Mouse (Mus musculus): Measurements from ENCODE around the gene Prkd2. TPM values are rescaled to one million over a fixed set of nuclear protein-coding genes. Genes with fewer than 3 reads are reported as not detected.

Prkd2 gene
- total RNA-seq, 2 experiments from 2014 or later, result 13.9 to 23.3 TPM

DNA sequence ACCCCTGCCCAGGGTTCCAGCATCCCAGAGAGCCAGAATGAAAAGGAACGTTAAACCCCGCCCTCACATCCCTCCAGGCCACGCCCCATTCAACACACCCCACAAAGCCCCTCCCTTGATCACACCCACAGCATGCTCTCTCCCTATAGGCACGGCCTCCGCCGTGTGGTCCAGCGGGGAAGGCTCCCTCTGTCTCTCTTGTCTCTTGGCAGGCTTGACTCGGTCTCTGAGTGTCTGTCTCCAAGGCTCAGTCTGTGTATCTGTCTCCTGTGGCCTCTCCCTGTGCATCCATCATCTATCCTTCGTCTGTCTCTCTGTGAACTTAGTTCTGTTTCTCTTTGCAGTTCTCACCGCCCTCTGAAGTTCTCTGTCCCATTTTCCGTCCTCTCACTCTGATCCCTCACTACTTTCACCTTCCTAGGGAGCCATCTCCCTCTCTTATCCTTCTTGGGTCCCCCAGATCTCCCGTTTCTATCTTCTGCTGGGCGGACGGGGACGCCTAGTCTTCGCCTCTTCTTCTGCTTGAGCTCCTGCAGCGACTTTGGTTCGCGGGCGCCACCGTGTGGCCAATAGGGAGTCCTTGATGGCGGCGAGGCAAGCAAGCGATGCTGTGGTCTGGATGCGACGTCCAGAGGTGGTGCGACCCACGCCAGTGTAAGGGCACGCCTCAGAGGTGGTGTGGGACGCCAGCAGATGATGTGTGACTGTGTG is 49.1 kb downstream of the Prkd2 start, which contains the start of gene Gng8:
Gng8 (plus strand) TSS at position 146 of the 711 bp plus-strand sequence.
- DNase-seq (ENCODE audit: low spot score in 2 of 2), result peak; percentile 82 to 87

DNA sequence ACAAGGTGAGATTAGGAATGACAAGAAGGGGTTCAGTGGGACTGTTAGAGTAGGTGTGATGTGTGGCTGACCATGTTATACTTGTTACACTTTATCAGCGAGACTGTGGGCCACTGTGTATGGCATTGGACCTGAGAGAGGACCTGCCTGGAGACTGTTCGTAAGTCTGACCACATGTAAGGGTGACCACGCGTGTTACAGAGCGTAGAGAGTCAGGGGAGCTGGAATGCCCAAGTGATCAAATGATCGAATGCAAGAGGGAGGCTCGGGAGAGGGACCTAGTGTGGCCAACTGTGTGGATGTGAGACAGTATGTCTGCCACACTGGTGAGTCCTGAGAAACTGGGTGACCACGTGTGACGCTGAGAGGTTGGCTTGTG is 49.6 kb downstream of the Prkd2 start:
- no peak for DNase-seq (ENCODE audit: low spot score in 2 of 2)

DNA sequence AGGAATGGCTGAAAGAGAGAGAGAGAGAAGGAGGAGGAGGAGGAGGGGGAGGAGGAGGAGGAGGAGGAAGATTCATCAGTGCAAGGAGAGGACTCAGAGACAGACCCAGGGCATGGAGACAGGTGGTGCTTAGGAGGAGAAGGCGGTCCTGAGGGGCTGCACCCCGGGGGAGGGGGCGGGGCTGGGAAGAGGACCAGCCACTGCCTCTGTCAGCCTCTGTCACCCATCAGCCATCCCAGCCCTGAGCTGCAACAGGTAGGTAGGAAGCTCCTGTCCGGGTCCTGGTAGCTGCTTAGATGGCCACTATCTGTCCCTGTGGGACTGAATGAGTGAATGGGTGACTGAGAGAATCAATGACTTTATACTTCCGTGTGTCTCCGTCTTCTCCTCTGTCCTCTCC is 50.9 kb downstream of the Prkd2 start:
- DNase-seq (ENCODE audit: low spot score in 2 of 2), result no peak

DNA sequence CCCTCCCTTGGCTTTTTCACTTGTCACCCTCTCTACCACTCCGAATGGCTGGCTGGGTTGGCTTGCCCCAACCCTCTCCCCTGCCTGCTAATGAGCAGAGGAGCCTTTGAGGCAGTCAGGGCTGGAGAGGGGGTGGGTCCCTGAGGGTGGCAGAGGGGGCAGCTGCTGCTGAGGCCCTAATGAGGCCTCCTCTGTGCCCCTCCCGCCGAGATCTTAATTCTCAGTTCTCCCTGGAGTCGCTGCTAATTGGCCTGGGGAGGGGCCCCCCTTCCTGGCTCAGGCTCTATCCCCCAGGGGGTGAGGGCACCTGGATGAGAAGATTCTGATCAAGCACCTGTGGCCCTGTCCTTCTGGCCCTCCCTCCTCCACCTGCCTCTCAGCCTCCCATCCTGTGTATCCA is 51.6 kb downstream of the Prkd2 start:
- DNase-seq (ENCODE audit: low spot score in 2 of 2), result no peak

DNA sequence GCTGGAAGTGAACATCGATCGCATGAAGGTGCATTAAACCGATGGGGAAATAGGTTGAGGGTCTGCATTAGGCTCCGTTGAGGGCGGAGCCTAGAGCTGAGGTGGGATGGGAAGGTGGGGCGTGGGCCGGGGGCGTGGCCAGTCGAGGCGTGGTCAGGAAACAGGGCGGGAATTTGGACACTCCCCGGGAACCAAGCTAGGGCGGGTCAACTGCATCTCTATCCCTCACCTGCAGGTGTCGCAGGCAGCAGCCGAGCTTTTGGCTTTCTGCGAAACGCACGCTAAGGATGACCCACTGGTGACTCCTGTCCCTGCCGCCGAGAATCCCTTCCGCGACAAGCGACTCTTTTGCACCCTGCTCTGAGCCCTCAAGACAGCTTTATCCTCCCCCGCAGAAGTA is 52.3 kb downstream of the Prkd2 start:
- DNase-seq (ENCODE audit: low spot score in 2 of 2), result peak; percentile 75 to 77

DNA sequence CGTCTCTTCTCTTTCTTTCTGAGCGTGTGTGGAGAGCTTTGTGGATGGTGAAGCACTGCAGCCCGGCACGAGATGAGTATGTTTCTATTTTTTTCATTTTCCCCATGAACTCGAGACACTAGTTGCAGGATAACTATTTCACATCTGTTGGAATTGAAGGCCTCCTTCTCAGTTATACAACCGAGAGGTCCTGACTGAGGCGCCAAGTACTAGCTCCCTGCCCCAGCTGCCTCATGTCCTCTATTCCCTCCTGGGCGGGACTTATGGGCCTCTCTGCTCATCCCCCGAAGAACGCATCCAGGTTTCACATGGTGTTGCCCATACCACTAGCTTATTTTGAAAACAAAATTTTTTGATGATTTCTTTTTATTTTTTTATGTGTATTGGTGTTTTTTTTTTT is 52.8 kb downstream of the Prkd2 start:
- DNase-seq (ENCODE audit: low spot score in 2 of 2), result no peak

DNA sequence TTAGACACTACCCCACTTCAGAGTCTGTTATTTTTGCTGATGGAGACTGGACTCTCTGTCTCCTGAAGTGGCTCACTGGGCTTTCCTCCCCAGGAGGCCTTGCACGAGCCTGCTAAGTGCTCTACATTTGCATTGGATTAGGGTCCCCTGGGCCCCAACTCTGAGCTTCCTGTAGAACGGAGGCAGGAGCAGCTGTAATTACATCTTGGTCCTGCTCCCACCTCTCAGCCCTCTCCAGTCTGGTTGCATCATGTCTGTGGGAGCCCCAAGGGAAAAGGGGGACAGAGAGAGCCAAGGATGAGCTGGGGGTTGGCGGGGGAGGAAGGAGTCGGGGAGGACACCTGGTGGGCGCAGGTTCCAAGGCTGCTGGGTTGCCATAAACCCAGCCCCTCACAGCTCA is 57.8 kb downstream of the Prkd2 start:
- DNase-seq (ENCODE audit: low spot score in 2 of 2), result no peak

DNA sequence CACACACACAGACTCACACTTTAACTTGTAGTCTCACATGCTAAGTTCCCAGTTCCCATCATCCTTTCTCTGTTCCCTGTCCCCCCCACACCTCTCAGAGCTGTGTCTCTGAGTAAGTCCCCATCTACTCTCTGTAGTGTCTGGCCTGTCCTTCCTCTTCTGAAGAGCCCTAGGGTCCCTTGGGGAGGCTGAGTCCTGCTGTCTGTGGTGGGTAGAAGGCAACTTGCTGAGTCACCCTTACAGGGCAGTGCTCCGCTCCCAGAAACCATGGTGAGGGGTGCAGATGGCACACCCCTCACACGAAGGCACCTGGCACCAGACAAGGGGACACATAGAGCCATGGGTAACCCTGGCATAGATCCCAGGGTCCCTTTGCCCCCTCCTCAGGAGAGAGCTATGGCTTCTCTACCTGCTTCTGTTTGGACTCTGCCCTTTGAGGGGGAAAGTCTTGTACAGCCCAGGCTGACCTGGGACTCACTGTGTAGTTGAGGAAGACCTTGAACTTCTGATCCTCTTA is 60.8 kb downstream of the Prkd2 start:
- no peak for DNase-seq (ENCODE audit: low spot score in 2 of 2)

DNA sequence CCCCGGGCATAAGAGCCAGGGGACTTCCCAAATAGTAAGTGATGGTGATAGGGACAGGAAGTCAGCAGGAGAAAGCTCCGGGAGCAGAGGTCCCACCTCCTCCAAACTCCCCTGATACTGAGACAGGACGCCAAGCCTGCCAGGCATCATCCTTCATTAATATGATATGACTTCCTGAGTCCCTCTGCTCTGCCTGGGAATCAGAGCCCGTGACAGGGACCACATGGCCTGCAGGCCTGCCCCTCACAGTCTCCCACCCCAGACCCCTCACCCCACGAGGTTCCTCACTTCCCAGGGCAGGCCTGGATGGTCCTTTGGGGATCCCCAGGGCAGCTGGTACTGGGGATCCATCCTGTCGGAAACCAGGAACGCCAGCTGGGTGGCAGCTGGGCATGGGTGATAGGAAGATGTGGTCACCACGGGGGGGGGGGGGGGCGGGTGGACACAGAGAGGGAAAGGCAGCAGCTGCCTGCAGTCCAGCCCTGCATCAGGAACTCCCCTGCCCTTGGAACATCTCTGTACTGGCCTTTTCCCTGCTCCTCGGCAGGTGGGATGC is 61.5 kb downstream of the Prkd2 start:
- DNase-seq (ENCODE audit: low spot score in 2 of 2), result no peak

DNA sequence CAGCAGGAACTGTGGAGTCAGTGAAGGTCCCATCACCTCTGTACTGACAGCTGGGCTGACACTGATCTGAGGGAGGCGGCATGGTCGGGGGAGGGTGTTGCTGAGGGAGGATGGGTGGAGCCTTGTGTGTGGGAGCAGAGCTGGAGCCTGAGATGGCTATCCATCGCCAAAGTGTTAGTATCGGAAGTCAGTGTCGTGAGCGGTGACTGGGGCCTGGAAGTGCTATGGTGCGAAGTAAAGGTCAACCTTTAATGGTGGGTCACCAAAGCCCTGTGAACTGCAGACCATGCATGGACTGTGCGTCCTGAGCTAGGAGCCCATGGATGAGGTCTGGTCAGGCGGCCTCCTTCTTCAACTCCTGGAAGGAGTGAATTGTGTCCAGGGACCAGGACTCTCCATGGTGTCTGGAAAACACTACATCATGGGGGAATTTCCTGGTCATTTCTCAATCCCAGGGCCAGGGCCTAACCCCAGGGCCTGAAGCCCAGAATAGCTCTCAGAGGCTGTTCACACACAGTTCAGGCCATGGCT is 62.9 kb downstream of the Prkd2 start:
- no peak for DNase-seq (ENCODE audit: low spot score in 2 of 2)

DNA sequence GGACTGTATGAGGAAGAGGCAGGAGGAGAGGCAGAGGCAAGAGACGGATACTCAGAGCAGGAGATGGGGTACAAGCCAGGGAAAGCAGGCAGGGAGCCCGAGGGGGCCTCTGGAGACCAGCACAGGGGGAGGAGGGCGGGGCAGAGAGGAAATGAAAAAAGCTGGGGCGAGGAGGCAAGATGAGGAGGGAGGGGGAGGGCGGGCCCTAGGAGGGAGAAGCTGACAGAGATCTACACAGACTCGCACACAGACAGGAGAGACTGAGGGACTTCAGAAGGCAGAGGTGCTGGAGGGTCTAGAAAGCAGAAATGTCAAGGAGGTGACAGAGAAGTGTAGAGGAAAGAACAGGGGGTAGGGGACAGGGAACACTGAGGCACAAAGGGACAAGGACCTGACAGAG is 63.6 kb downstream of the Prkd2 start, which contains the start of gene Ptgir:
Ptgir (plus strand) TSS at position 210 of the 400 bp plus-strand sequence.
- no peak for DNase-seq (ENCODE audit: low spot score in 2 of 2)

DNA sequence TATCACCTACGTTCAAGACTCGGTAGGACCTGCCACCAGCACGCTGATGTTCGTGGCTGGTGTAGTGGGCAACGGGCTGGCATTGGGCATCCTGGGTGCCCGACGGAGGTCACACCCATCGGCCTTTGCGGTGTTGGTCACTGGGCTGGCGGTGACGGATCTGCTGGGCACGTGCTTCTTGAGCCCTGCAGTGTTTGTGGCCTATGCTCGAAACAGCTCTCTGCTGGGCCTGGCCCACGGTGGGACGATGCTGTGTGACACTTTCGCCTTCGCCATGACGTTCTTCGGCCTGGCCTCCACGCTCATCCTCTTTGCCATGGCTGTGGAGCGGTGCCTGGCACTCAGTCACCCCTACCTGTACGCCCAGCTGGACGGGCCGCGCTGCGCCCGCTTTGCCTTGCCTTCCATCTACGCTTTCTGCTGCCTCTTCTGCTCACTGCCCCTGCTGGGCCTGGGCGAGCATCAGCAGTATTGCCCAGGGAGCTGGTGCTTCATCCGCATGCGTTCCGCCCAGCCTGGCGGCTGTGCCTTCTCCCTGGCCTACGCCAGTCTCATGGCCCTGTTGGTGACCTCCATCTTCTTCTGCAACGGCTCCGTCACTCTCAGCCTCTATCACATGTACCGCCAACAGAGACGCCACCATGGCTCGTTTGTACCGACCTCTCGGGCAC is 64.3 kb downstream of the Prkd2 start:
- no peak for DNase-seq (ENCODE audit: low spot score in 2 of 2)

DNA sequence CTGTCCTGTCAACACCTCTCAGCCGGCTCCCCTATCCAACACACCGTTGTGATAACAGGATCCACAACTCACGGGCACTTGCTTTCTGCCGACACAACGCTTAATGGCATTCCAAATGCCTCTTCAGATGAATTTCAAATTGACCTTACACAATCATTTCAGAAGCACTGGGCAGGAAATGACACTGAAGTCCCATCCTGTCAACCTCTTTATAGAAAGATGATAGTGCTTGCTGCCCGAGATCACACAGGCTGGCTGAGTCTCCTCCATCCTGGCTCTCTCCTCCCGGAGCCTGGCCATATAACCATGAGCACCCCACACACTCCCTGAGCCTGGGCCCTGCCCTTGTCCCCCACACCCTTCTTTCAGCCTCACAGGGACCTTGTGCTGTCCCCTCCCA is 65.1 kb downstream of the Prkd2 start:
- DNase-seq (ENCODE audit: low spot score in 2 of 2), result no peak

DNA sequence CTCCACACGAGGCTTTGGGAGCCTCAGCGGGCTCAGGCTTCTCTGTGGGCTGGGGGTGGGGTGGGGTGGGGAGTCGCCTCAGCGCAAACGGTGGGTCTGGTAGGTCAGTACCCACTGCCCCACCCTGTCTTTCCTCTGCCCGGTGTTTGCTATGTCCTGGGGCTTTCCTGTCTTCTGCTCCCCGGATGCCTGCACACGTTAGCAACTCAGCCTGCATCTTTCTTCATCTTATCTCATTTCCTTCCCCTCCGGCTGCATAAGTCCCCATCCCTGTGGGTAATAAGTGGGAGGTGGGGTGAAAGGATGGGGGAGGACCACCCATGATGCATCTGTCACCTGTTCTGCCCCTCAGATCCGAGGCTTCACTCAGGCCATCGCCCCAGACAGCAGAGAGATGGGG is 65.7 kb downstream of the Prkd2 start:
- no peak for DNase-seq (ENCODE audit: low spot score in 2 of 2)

DNA sequence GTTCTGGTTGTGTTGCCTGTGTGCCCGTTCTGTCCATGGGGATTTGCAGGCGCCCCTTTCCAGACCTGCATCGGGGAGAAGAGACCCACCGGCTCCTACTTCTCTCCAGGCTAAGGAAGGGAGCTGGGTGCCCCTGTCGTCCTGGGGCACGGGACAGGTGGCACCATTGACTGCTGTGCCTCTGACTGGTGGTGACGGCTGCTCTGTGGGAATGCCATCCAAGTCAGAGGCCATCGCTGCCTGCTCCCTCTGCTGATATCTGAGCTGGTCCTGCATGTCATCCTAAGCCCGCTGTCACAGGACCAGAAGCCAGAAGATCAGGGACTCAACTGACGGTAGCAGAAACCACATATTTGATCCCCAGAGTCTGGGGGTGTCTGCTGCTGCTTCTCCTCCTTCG is 66.2 kb downstream of the Prkd2 start:
- DNase-seq (ENCODE audit: low spot score in 2 of 2), result no peak

DNA sequence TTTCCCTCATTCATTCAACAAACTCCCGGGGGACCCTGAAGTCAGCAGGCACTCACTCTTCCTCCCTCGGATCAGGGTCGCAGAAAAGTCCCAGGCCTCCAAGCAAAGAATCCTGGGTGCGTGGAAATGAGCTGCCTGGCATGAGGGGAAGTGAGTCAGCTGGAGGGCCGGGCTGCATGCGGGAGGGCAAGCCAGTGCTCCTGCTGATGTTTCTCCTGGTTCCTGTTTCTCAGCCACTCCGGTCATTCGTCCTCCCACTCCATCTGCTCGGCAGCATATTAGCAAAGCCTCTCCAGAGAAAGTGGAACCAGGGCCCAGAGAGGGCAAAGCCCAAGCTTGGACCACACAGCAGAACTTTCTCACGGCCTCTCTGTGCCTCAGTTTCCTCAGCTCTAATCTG is 67.2 kb downstream of the Prkd2 start:
- DNase-seq (ENCODE audit: low spot score in 2 of 2), result no peak

DNA sequence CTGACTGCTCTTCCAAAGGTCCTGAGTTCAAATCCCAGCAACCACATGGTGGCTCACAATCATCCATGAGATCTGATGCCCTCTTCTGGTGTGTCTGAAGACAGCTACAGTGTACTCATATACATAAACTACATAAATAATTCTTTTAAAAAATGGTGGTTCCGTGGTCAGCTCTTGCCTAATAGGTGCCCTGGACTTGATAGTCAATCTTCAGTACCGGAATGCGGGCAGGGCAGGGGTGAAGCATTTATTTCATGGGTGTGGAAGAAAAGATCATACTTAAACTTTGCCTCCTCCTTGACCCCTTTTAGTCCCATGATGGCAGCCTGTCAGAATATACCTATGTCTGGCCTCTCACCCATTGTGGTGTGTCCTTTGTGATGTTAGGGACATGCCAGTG is 69.2 kb downstream of the Prkd2 start:
- no peak for DNase-seq (ENCODE audit: low spot score in 2 of 2)

DNA sequence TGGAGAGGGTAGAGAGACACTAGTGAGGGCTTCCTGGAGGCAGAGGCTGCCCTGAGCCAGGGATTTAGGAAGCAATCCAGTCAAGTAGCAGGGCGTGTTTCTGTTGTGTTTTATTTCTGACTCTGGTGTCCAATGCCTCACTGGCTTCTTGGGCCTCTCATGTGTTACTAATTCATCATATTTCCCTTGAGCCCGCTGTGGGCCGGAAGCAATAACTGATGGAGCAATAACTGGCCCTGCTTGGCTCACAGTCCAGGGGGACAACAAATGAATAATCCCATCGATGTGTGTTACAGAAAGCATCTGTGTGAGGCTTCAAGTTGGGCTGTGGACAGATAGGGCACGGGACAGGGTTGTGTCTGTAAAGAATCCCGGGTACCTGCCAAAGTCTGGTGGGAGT is 69.7 kb downstream of the Prkd2 start:
- DNase-seq (ENCODE audit: low spot score in 2 of 2), result no peak

DNA sequence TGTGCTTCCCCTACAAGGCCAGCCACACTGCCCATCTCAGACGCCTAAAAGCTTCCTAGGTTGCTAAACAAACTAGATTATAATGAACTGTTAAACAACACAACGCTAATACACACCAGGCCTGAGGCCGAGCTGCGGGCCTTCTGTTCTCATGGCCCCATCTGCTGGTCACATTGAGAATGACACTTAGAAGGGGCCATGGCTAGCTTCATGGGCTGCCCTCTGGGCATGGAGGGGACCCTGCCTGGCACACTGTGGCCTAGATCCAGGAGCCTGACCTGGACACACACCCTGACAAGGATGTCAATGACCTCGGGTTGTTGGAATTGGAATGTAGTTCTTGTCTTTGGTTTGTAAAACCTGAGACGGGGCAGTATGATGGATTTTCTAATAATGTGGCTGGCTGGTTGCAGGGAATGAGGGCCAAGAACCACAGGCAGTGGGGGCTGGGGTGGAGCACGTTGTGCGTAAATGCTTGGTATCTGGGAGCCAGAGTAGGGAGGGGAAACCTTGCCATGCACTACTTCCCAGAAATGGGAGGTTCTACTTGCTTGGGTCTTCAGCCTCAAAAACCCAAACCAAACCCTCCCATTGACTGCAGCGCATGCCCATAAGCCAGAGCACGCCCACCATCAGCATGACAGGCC is 71.2 kb downstream of the Prkd2 start:
- DNase-seq (ENCODE audit: low spot score in 2 of 2), result peak; percentile 72 to 76

DNA sequence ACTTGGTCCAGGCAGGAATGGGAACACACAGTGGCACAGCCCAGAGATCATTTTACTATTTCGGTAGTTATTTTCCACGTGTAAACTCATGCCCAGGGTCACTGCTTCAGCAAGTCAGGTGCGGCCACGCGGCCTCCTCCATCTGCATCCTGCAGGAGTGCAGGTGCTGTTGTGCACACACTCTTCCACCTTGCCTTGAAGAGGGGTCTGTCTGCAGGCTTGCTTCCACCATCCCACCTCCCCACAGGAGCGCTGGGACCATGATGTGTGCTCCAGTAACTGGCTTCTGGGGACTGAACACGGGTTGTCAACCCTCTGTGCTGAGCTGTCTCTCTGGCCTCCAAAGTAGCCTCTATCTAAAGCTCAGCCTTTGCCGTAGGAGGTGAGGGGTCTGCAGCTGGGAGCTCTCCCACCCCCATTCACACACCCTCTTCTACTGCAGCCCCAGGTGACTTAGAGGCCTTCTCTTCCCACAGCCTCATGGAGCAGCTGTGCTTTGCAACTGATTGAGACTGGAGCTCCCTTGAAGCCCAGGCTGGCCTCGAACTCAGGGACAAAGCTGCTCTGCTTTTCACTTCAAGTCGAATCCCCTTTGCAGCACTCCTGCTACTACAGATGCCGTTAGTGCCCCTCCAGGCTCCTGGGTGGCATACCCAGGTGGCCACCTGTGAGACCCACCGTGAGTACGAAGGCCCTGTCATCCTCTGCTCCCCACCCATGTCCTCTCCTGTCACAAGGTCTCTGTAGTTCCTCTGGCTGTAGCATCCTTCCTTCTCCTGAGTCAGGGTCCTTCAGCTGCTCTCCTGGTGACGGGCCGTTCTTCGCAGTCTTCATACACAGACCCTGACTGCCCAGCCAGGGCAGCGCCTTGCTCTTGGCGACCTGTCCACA is 72.0 kb downstream of the Prkd2 start:
- no peak for DNase-seq (ENCODE audit: low spot score in 2 of 2)
